Mouse (Mus musculus): ENCODE results near the gene Dock6.
"Not testable (repeated sequence)": the region's sequence is repeated elsewhere in the genome, so short reads cannot be mapped to it uniquely, and the experiment has no call there.

Dock6 gene

DNA sequence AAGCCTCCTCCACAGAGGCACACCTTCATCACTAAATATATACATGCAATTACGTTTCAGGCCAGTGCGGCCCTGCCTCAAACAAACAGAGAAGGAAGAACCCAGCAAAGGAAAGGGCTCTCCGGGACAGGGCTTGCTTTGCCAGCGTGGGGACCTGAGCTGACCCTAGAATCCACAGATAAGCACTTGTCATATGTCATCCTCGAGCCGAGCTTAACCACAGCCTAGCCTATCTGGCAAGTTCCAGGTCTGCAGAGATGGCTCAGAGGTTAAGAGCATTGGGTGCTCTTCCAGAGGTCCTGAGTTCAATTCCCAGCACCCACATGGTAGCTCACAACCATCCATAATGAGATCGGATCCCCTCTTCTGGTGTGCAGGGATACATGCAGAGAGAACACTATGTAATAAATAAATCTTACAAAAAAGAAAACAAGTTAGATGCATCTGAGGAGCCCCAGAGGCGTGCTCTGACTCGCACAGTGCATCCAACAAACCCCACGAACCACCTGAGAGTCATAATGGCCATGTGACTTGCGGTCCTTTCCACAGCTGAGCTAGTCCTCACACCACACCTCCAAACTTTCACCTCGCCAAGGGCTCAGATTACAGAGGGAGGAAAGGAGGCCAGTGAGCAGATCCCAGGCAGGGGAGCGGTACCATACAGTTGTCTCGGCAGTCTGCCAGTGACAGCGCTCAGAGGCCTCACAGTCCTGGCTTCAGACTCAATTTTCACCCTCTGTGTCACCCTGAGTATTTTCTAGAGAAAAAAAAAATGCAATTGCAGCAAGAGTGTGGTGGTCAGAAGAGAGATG lies 70.6 kb downstream of the Dock6 start:
- DNase-seq (ENCODE audit: low spot score) = no peak

DNA sequence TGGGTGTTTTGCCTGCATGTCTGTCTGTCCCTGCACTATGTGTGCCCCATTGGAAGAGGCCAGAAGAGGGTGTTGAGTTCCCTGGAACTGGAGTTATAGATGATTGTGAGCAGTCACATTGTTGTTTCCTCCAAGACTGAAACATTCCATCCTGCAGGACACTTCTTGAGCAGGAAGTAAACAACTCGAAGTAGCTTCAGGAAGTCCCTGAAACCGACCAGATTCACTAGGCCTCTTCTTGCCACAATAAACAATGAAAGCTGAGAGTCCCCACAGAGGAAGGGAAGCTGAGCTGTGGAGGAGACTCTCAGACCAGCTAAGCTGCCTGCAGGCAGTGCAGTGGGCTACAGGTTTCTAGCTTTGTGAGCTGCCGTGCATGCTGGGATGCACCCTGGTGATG lies 74.7 kb downstream of the Dock6 start:
- no peak for DNase-seq (ENCODE audit: low spot score)

DNA sequence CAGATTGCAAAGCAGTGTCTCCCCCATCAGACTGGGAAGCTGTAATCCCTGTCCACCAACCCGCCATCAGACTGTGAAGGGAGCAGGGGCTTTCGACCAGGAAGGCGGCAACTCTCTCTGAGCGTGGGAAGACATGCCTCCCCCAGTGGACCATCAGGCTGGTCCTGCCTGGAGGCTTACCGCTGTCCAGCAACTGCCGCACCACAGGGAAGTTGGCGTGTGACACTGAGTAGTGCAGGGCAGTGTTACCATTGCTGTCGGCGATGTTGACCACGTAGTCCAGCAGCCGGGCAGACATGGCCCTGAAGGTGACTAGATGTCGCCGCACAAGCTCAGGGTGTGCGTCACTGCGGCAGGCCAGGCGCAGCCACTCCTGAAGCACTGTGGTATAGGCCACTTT lies 78.1 kb downstream of the Dock6 start:
- peak; percentile 38 for DNase-seq (ENCODE audit: low spot score)

DNA sequence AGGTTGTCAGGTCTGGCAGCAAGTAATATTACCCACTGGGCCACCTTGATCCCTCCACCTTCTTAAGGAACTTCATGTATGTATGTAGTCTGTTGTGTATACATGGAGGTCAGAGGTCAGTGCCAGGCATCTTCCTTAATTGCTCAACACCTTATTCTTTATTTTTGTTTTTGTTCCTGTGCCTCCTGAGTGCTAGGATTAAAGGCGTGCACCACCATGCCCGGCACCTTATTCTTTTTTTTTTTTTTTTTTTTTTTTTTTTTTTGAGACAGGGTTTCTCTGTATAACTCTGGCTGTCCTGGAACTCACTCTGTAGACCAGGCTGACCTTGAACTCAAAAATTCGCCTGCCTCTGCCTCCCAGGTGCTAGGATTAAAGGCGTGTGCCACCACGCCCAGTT lies 79.0 kb downstream of the Dock6 start:
- not testable (repeated sequence) for DNase-seq (ENCODE audit: low spot score)

DNA sequence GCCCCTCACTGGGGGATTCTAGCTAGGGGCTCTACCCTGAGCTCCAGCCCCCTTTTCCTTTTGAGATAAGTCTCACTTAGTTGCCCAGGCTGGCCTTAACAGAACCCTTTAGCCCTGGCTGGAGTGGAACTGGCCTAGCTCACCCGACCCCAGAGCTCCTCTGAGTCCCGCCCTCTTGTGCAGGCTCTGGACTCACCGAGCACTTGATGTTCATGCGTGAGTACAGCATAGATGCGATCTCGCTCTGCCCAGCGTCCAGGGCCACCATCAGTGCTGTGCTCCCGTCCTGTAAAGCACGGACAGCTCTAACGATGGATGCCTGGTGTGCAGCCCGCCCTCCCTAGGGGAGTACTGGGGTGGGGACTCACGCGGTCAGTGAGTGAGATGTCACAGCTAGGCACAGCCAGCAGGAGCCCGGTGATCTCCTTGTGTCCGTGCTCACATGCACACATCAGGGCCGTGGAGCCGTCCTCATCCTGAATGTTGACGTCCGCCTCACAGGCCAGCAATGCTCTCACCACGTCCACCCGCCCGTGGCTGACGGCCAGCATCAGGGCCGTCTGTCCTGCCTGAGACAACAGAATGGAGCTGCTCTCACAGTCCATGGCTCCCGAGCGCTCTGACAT lies 82.8 kb downstream of the Dock6 start:
- DNase-seq (ENCODE audit: low spot score) = peak; percentile 68

DNA sequence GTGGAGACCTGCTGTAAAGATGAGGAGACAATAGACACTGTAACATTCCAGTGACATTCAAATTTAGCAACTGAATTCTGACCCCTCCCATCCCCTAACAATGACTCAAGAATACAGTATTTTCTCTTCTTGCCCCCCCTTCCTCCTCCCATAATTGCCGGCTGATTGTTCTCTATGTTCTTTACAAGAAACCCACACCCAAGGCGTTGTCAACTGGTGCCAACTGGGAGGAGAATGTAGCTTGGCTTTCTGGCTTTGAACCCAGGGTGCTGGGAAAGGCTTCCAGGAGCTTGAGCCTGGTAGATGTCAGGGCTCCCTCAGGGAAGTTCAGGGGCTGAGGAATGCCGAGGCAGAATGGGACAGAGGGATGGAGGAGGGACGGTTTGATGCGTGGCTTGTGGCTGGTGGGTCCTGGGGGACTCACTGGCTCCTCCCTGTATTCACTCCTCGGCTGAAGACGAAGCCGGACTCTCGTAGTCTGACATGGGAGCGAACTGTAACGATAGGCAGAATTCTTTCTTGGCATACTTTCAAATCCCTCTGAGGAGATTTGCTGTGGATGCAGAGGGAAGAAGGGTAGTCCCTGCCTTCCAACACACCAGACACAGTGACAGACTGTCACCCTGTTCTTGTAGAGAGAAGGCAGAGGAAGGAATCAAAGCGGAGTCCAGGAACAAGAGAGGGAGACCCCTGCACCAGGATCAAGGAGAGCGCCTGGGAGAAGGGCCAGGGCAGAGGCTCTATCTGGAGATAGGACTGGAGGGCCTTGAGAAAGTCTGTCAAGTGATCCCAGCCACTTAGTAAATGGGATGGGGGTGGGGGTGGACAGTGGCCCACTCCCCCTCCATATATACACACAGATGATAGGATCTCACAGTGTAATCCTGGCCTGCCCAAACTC lies 83.7 kb downstream of the Dock6 start:
- DNase-seq (ENCODE audit: low spot score) = peak; percentile 59

DNA sequence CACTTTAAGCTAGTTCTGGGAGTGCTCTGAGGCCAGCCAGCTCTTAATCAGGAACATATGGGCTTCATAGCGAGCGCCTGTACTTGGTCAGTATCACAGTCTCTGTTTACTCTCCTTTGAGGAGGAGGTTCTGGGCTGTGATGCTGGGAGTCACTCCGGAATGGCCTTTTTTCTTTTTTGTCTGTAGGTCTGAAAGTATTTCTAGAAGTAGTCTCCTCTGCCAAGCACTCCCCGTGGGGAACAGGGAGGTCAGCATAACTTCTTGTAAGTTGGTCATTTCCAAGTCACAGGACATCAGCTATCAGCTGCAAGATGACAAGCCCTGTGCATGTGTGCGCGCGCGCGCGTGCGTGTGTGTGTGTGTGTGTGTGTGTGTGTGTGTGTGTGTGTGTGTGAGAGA lies 84.5 kb downstream of the Dock6 start:
- peak; percentile 60 for DNase-seq (ENCODE audit: low spot score)

DNA sequence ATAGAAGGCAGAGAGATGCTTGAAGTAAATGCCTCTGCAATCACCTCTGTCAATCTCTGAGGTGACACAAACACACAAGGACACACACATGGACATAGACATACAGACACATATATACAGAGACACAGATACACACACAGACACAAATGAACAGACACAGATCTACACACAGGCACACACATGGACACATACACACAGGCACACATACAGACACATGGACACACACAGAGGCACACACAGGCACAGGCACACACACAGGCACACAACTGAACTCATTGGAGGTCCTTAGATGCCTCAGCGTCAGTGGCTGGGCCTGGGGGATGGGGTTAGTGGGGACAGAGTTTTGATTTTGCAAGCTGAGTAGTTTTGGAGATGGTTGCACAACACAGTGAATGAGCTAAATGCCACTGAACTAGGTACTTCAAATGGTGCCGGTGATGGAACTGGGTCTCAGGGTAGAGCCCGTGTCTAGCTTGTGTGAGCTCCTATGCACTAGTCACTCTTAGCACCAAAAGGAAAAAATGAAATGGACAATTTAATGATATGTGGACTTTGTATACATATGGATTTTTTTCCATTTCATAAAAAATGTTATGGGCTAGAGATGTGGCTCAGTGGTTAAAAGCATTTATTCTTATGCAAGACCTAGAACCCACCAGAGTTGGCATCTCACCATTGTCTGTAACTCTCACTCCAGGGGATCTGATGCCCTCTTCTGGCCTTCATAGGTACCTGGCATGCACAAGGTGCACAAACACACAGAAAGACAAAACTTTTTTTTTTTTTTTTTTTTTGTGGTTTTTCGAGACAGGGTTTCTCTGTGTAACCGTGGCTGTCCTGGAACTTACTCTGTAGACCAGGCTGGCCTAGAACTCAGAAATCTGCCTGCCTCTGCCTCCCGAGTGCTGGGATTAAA lies 88.1 kb downstream of the Dock6 start:
- DNase-seq (ENCODE audit: low spot score) = no peak

DNA sequence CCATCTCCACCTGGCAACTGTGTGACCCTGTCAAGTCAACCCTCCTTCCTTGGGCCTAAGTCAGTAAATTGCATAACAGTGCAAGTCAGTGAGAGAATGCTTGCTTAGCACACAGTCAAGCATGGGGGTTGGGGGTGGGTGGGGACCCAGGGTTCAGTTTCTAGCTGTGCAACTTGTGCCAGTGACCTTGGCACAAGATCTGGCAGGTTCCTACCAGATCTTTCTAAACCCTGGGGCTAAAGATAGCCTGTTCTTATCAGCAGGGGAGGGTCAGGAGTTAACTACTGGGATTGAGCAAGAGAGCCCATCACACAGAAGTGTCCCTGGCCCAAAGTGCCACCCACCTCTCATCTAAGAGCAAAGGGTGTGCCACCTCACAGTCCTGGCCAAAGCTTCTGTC lies 90.3 kb downstream of the Dock6 start:
- DNase-seq (ENCODE audit: low spot score) = no peak

DNA sequence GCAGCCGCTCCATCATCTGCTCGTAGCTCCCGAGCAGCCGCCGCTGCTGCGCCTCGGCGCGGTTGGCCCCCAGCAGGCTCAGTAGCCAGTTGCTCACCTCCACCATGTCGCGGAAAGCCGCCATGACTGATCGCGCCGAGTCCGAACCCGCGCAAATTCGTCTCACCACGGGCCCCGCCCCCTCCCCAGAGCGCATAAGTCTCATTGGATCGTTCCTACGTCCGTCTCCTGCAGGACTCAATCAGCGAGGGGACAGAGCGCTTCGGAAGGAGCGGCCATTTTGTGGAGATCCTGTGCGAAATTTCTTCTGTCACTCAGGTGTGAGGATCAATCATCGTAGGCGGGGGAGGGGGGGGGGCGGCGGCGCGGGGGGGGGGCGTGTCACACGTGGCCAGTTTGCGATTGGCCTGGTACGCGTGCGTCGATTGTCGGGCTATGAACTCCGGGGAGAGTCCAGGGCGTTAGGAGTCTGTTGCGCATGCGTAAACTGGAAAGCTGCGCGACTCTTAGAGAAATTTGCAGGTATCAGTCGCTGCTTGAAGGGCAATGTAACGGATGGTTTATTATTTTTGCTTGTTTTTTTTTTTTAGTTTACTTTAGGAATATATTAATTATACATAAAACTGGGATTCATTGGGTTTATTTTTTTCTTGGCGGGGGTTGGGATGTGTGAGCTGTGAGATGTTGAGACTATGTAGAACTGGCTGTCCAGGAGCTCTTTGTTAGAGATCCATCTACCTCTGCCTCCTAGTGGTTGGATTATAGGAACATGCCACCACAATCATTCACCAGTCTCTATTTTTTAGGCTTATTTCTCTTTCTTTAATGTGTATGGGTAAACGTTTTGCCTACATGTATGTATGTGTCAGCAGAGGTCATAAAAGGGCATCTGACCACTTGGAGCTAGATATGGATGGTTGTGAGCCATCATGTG lies 92.0 kb downstream of the Dock6 start, which contains the start of gene Spc24:
Gene Spc24, minus strand, starts transcription at position 149 of the 934 bp plus-strand sequence.
- peak; percentile 97 for DNase-seq (ENCODE audit: low spot score)

GRCm38 (mm10) chr9:21759718-21760117 lies 92.7 kb downstream of the Dock6 start:
- no peak for DNase-seq (ENCODE audit: low spot score)

GRCm38 (mm10) chr9:21758576-21759529 lies 93.6 kb downstream of the Dock6 start:
- DNase-seq (ENCODE audit: low spot score) = no peak

GRCm38 (mm10) chr9:21754516-21755321 lies 97.7 kb downstream of the Dock6 start:
- no peak for DNase-seq (ENCODE audit: low spot score)

DNA sequence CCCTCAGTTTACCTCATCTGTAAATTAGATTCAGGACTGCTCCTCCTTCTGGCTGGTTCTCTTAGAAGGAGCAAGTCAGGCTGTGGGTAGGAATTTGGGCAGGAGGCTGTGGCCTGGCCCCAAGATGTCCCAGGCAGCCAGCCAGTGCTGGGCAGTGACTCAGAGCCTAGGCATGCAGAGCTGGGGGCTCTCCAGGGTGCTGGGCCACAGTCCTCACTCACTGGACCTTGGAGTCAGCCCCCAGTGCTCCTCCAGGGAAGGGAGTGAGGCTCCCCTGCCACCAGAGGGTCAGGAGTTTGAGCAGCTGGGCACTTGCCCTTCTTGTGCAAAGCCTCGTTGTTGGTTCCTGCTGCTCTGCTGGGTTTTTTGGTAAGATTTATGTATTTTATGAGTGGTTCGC lies 98.4 kb downstream of the Dock6 start:
- DNase-seq (ENCODE audit: low spot score) = peak; percentile 77

GRCm38 (mm10) chr9:21752252-21752792 lies 100.1 kb downstream of the Dock6 start:
- peak; percentile 66 for DNase-seq (ENCODE audit: low spot score)

GRCm38 (mm10) chr9:21751347-21751746 lies 101.1 kb downstream of the Dock6 start:
- peak; percentile 66 for DNase-seq (ENCODE audit: low spot score)

GRCm38 (mm10) chr9:21750370-21750769 lies 102.1 kb downstream of the Dock6 start:
- no peak for DNase-seq (ENCODE audit: low spot score)
